Mouse (Mus musculus): Measurements from ENCODE around the gene Gm42791. TPM values are rescaled to one million over a fixed set of nuclear protein-coding genes. Genes with fewer than 3 reads are reported as not detected.

Gene Gm42791
- 10 to 100 TPM in 1 of 2 experiments, 1 to 10 TPM in 1; 9.6 to 11.5 TPM for total RNA-seq (2021)
- long read RNA-seq: 0 reads

- peak; percentile 92 to 93 for DNase-seq (ENCODE audit: low spot score in 2 of 2)
Observed at GRCm38 (mm10) chr5:148994706-148995414, at the start of gene Gm42791. Gene Gm42791, minus strand, starts transcription at chr5:148995147.

GRCm38 (mm10) chr5:149044067-149044466 lies 49.1 kb upstream of the Gm42791 start:
- DNase-seq (ENCODE audit: low spot score in 2 of 2): no peak

- no peak for DNase-seq (ENCODE audit: low spot score in 2 of 2)
Observed at GRCm38 (mm10) chr5:149043240-149043639, 48.3 kb upstream of the Gm42791 start.

- no peak for DNase-seq (ENCODE audit: low spot score in 2 of 2)
Observed at GRCm38 (mm10) chr5:149039825-149040224, 44.9 kb upstream of the Gm42791 start.

DNA sequence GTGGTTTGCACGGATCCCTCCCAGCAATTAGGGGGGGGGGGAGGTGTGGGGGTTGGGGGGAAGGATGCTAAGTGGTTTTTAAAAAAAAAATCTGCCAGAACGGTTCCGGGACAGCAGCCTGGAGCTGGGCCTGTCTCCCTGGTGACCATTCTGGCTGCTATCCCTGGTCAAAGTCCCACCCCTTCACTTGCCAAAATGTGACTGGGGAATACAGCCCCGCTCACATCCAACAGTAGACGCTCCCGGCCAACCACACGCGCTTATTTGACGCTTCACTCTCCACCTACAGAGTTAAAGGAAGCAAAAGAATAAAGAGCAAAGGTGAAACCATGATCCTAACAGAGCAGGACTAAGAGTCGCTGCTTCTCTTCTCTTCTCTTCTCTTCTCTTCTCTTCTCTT lies 42.8 kb upstream of the Gm42791 start:
- peak; percentile 71 to 76 for DNase-seq (ENCODE audit: low spot score in 2 of 2)

DNA sequence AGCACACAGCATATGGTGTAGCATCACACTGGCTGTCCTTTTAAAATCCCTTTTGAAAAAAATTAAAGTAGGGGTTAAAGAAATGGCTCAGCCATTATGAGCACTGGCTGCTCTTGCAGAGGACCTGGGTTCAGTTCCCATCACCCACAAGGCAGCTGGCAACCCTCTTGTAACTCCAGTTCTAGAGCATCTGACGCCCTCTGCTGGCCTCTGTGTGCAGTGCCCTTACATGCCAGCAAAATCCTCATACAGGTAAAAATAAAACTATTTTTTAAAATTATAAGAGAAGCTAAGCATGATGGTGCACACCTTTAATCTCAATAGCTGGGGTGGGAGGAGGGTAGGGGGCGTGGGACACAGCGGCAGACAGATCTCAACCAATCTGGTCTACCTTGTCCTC lies 42.0 kb upstream of the Gm42791 start:
- DNase-seq (ENCODE audit: low spot score in 2 of 2): no peak

- no peak for DNase-seq (ENCODE audit: low spot score in 2 of 2)
Observed at GRCm38 (mm10) chr5:149032438-149032837, 37.5 kb upstream of the Gm42791 start.

- DNase-seq (ENCODE audit: low spot score in 2 of 2): peak; percentile 48 to 65
Observed at GRCm38 (mm10) chr5:149031199-149031750, 36.3 kb upstream of the Gm42791 start.

DNA sequence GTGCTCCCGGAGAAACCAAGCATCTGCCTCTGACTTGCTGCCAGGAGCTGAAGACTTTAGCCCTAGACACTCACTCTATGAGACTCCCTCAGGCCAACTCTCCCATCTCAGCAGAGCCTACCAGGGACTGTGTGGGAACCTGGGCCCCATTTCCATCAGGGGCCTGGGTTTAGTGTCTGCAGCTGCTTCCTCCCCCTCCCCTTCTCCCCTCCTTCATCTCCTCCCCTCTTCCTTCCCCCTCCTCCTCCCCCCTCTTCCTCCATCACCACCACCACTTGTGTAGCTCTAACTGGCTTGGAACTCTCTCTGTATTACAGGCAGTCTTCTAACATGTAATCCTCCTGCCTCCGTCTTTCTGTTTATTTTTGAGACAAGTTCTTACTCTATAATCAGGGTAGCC lies 35.2 kb upstream of the Gm42791 start:
- no peak for DNase-seq (ENCODE audit: low spot score in 2 of 2)

DNA sequence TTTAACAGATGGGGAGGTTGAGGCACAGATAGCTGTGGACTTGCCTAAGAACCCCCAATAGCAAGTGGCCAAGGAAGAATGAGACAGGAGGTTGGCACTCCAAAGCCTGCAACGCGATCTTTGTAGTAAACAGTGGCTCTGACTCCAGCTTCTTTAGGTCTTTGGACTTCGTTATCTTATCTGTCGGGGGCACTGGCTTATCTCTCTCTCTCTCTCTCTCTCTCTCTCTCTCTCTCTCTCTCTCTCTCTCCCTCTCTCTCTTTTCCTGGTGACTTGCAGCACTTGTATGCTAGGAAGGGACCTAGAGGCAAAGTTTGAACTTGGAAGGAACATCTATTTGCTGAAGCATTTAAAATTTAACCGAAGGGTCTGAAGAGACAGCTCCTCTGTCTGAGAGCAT lies 33.4 kb upstream of the Gm42791 start:
- DNase-seq (ENCODE audit: low spot score in 2 of 2): no peak

DNA sequence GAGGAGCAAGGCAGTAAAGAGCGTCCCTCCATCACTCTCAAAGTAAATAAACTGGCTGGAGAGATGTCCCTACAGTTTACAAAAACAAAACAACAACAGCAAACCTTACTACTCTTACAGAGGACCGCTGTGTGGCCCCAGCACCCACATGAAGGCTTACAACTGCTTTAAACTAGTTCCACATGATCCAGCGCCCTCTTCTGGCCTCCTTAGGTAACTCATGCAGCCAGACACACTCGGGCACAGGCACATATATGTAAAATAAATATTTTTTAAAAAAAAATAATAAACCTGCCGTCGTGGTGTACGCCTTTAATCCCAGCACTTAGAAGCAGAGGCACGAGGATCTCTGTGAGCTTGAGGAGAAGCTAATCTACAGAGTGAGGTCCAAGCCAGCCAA lies 32.4 kb upstream of the Gm42791 start:
- DNase-seq (ENCODE audit: low spot score in 2 of 2): no peak

- no peak for DNase-seq (ENCODE audit: low spot score in 2 of 2)
Observed at GRCm38 (mm10) chr5:149021120-149021519, 26.2 kb upstream of the Gm42791 start.

DNA sequence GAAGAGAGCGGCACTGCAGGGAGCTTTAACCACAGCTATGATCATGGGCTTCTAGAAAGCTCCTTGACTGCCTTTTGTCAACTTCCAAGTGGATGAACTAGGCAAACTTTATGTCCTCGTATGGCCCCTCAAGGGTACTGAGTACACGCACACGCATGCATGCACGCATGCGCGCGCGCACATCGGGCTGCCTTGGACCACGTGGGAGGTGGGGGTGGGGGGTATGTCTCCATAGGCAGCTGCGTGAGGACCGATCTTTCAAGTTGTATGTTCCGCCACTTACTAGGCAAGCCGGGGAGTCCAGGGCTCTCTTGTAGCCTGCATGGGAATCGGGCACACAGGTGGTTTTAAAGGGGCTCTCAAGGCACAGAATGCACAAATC lies 25.7 kb upstream of the Gm42791 start:
- no peak for DNase-seq (ENCODE audit: low spot score in 2 of 2)

DNA sequence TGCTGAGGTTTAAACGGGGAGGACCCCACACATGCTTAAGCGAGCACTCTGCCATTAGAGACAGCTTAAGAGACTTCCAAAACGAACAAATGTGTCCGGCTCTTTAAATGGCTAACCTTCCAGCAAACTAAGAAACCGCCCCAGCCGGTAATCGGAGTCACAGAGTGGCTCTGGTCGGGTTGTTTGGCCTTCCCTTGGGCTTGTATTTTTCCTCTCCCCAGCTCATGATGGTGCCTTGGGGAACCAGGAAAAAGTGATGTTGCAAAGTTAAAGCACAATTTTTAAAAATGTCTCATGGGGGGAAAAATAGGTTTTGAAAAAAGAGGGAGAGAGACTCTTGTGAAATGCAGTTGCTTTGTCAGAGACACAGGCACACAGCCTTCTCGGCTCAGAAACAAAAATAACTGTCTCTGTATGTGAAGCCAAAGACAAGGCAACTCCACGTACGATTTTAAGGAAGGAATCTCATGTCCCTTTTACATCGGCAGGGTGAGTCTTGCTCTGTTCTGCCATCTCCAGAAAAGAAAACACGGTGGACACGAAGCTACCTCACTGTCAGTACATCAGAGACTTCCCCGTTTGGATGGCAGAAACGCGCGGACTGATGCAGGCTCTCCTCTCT lies 25.2 kb upstream of the Gm42791 start:
- no peak for DNase-seq (ENCODE audit: low spot score in 2 of 2)

- no peak for DNase-seq (ENCODE audit: low spot score in 2 of 2)
Observed at GRCm38 (mm10) chr5:149017666-149018415, 22.9 kb upstream of the Gm42791 start.

DNA sequence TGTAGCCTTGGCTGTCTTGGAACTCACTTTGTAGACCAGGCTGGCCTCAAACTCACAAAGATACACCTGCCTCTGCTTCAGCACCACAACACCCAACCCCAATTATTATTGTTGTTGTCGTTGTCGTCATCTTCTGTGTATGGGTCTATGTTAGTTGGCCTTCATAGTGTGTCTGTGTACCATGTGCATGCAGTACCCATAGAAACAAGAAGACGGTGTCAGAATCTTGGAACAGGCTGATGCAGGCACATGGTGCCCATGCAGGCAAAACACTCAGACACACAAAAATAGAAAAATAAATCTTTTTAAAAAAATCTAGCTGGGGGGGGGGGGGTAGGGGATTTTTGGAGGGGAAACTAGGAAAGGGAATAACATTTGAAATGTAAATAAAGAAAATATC lies 22.2 kb upstream of the Gm42791 start:
- no peak for DNase-seq (ENCODE audit: low spot score in 2 of 2)

GRCm38 (mm10) chr5:149016261-149016660 lies 21.3 kb upstream of the Gm42791 start:
- no peak for DNase-seq (ENCODE audit: low spot score in 2 of 2)

GRCm38 (mm10) chr5:149015335-149016201 lies 20.6 kb upstream of the Gm42791 start:
- DNase-seq (ENCODE audit: low spot score in 2 of 2): no peak

DNA sequence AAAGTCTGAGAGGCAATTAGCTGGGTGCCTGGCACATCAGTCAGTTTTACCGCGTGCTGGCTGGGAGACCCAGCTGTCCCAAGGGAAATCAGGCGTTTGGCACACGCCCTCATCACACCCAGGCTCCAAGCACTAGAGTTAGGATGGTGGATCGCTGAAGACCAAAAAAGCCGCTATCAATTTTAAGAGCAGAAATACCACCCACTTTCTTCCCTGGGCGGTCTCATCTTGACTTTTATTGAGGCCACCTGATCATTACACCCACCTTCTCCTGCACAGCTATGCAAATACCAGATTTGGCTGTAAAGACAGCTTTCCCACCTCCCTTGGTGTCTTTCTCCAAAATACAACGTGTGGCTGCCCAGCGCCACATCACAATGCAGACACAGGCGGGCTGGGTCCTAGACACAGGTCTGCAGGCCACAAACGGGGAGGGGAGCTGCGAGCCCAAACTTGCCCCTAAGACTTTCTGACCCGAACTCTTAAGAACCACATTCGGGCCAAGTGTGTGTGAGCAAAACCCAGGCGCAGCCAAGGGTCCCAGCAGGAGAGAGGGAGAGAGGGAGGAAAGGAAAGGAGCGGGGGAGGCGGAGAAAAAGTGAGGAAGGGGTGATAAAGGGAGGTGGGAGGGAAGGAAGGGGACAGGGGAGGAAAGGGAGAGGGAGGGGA lies 19.8 kb upstream of the Gm42791 start:
- no peak for DNase-seq (ENCODE audit: low spot score in 2 of 2)

- DNase-seq (ENCODE audit: low spot score in 2 of 2): no peak
Observed at GRCm38 (mm10) chr5:149013817-149014508, 19.0 kb upstream of the Gm42791 start.
